Mouse (Mus musculus) heart, adult 2 months (tissue): ENCODE measurements around the gene Cox4i2.

Experiments used
- CTCF ChIP-seq: fragments of 200-600 bp; IDR thresholded peaks from 2 replicates; pipeline ENCODE4 v1.8.1; 2022; ENCODE audit warnings: antibody characterized with exemption, mild to moderate bottlenecking, moderate library complexity
- EP300 ChIP-seq: fragments of 200-500 bp; IDR thresholded peaks from 2 replicates; pipeline ENCODE4 v1.6.1; 2011; ENCODE audit warnings: low read depth, low read length, control low read depth; ENCODE audit not compliant: insufficient read depth
- POLR2A ChIP-seq: fragments of 200-500 bp; IDR thresholded peaks from 2 replicates; pipeline ENCODE4 v1.6.1; 2011; ENCODE audit warnings: mild to moderate bottlenecking, low read depth, low read length, control low read depth; ENCODE audit not compliant: insufficient read depth

GRCm38 (mm10) chr2:152797589-152797988, 43.6 kb downstream of the Cox4i2 start:
- TF ChIP-seq POLR2A (no peak), CTCF (no peak), EP300 (no peak)
